Mouse (Mus musculus) inflammation-experienced regulatory T-cells, adult 6 months (primary cell): Measurements from ENCODE around the gene Ace2. TPM values are rescaled to one million over a fixed set of nuclear protein-coding genes. Genes with fewer than 3 reads are reported as not detected.

Experiments used
- ATAC-seq: one replicate; pipeline ENCODE4 v1.8.0; 2017
- polyA plus RNA-seq, 3 experiments: library from polyadenylated mRNA; unstranded; fragments of 100-300 nt; shearing (Covaris generic); gene quantifications; one replicate each; pipeline ENCODE4 v1.2.1; 2017

The Ace2 gene
- not detected for polyA plus RNA-seq

GRCm38 (mm10) chrX:164139032-164139431 lies at the start of gene Ace2:
Gene Ace2, plus strand, starts transcription at chrX:164139332.
- no peak for ATAC-seq

- ATAC-seq: no peak
Measured at GRCm38 (mm10) chrX:164089916-164090315, 49.2 kb upstream of the Ace2 start.

- no peak for ATAC-seq
Measured at GRCm38 (mm10) chrX:164092300-164093169, 46.6 kb upstream of the Ace2 start.

- no peak for ATAC-seq
Measured at GRCm38 (mm10) chrX:164093435-164093834, 45.7 kb upstream of the Ace2 start.

GRCm38 (mm10) chrX:164095838-164096237 lies 43.3 kb upstream of the Ace2 start:
- ATAC-seq: no peak

- no peak for ATAC-seq
Measured at GRCm38 (mm10) chrX:164101483-164101882, 37.6 kb upstream of the Ace2 start.

- no peak for ATAC-seq
Measured at GRCm38 (mm10) chrX:164102198-164102597, 36.9 kb upstream of the Ace2 start.

- no peak for ATAC-seq
Measured at GRCm38 (mm10) chrX:164102656-164103055, 36.5 kb upstream of the Ace2 start.

GRCm38 (mm10) chrX:164111146-164111545 lies 28.0 kb upstream of the Ace2 start:
- ATAC-seq: no peak

- ATAC-seq: no peak
Measured at GRCm38 (mm10) chrX:164113744-164114143, 25.4 kb upstream of the Ace2 start.

GRCm38 (mm10) chrX:164123942-164124341 lies 15.2 kb upstream of the Ace2 start:
- no peak for ATAC-seq

GRCm38 (mm10) chrX:164133531-164133930 lies 5.6 kb upstream of the Ace2 start:
- ATAC-seq: no peak

GRCm38 (mm10) chrX:164135304-164135818 lies 3.8 kb upstream of the Ace2 start:
- ATAC-seq: no peak

GRCm38 (mm10) chrX:164145463-164146250 lies 6.5 kb downstream of the Ace2 start:
- ATAC-seq: no peak

- no peak for ATAC-seq
Measured at GRCm38 (mm10) chrX:164152703-164153102, 13.6 kb downstream of the Ace2 start.

GRCm38 (mm10) chrX:164153606-164154005 lies 14.5 kb downstream of the Ace2 start:
- no peak for ATAC-seq

- no peak for ATAC-seq
Measured at GRCm38 (mm10) chrX:164154594-164154993, 15.5 kb downstream of the Ace2 start.

- no peak for ATAC-seq
Measured at GRCm38 (mm10) chrX:164164681-164165080, 25.5 kb downstream of the Ace2 start.

- no peak for ATAC-seq
Measured at GRCm38 (mm10) chrX:164171034-164171433, 31.9 kb downstream of the Ace2 start.

- ATAC-seq: no peak
Measured at GRCm38 (mm10) chrX:164173880-164174279, 34.7 kb downstream of the Ace2 start.

GRCm38 (mm10) chrX:164175311-164175710 lies 36.2 kb downstream of the Ace2 start:
- ATAC-seq: no peak

GRCm38 (mm10) chrX:164175780-164176179 lies 36.6 kb downstream of the Ace2 start:
- ATAC-seq: no peak

GRCm38 (mm10) chrX:164178856-164179255 lies 39.7 kb downstream of the Ace2 start:
- no peak for ATAC-seq
